Mouse (Mus musculus) skeletal muscle tissue, adult 2 months (tissue): ENCODE measurements around the gene Pdp2.

Experiments
- DNase-seq: peaks from one replicate; pipeline ENCODE4 v3.0.0-alpha.2; 2012; ENCODE audit warnings: low read depth, low spot score

The Pdp2 gene

DNA sequence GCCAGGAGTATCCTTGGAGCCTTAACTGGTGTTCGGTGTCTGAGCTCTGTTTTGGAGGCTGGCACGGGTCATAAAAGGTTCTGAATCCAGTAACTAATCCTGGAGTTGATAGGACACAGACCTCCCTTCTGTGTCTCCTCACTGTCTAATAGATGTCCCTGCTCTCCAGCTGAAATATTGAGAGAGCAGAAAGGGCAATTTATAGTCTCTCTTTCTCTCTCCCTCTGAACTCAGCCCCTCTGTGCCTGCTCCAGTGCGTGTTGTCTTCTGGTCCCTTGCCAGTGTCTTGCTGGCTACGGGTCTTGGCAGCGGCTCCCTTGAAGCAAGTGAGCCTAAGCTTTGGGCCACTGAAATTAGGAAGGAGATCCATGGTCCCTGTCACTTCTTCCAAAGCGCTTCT lies 6.4 kb downstream of the Pdp2 start:
- peak; percentile 40 for DNase-seq

DNA sequence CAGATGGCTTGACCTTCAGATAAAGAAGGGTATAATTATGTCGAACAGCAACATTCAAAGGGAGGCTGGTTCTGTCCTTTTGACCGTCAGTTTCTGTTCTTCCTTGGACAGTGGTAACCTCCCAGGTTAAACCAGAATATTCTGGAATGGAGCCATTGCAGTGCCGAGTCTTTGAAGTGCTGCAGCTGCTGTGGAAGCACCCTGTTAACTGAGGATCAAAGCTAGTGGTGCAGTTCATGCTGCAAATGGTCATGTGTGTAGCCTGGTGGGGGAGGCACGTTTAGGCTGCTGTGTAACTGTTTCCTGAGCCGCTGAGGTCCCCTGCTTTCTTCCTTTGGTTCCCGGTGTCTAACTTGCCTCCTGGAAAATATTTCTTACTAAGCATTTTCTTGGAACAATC lies 7.2 kb downstream of the Pdp2 start:
- no peak for DNase-seq

DNA sequence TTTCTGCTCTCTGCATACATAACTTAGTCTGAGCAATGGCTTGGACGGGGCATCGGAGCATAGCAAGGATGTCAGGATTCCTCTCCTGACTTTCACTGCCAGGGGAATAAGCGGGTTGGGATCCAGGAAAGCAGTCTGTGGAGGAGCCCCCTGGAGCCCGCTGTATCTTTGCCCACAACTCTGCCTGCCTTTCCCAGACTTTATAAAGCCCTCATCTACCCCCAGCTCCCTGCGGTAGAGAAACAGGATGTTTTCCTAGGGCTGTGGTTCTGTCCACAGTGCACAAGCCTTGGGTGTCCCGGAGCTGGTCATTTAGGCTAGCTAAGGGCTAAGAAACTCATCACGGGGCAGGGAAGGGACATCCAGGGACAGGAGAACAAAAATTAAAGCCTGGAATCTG lies 10.1 kb downstream of the Pdp2 start:
- no peak for DNase-seq

DNA sequence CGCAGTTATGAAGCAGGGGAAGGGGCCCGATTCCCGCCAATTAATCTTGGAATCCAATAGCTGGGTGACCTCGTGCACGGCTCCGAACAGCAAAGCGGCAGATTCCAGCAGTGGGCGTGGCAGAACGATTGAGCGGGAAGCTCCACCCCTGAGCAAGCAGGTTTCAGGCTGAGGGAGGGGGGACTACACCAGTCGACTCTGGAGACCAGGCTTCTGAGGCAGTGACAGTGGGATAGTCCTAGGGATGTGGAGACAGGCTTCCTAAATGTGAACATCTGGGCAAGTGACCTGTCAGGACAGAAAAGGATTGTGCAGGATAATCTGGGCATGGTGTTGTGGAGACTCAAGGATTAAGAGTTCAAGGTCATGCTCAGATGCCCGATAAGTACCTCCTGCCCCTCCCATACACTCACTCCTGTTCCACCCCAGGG lies 10.7 kb downstream of the Pdp2 start:
- no peak for DNase-seq

DNA sequence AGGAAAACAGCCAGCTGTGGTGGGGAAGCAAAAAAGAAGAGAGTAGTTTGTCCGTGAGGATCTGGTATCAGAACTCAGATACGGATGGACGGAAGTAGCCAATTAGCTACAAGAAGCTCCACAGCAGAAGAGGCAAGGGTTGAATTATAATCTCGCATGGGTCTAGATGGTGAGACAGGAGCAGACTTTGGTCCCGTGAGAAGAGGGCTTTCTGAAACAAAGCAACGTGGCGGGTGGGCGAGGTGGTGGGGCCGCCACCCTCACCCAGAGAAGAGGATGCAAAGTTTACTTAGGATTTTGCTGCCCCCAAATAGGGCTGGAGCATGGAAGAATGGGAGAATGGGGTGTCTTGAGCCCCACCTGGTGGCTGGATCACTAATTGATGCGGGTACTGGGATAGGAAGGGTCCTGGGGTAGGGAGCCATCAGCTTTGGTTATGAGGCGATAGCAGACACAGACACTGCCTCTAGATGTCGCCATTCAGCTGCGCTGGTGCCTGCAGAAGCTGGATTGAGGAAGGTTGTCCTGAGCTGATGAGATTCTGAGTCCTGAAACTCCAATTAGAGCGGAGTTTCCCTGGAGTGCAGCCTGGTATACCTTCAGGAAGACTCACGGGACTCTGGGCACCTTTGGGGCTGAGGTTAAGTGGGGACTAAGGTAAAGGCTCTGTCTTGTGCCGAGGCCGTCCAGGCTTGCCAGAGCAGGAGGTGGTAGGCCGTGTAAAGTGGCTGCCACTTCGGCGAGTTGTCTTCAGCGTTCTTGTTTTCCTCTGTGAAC lies 11.4 kb downstream of the Pdp2 start:
- peak; percentile 76 for DNase-seq

DNA sequence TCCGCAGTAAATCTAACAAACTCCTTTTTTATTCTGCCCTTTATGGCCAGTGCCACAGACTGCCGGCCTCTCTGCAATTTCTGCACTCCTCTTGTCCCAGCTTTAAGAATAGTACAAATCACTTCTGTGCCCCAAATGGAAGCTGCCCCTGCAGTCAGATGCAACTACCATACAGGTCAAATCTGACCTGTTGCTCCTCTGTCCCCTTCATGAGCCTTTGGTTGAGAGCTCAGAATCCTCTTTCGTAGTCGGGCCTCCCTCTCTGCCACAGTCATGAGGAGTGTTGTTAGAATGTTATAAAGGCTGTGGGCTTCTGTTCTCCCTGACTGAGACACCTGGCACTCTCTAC lies 12.0 kb downstream of the Pdp2 start:
- DNase-seq, result no peak

DNA sequence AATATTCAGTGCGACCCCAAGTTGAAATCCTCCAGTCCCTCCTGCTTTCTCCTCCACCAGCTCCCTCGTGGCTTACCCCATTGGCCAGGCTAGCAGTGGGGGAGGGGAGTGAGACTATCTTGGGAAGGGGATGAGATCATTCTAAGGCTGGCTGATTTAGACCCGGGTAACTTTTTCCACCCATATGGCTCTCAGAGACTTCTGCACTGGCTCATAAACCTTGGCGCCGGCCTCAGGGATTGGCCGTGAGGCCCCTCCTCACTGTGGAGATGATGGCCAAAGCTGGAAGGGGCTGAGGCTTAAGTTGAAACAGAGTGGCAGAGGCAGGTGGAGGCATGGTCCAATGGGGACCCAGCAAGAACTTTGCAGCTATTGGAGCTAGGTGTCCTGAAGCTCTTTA lies 15.1 kb downstream of the Pdp2 start:
- no peak for DNase-seq

DNA sequence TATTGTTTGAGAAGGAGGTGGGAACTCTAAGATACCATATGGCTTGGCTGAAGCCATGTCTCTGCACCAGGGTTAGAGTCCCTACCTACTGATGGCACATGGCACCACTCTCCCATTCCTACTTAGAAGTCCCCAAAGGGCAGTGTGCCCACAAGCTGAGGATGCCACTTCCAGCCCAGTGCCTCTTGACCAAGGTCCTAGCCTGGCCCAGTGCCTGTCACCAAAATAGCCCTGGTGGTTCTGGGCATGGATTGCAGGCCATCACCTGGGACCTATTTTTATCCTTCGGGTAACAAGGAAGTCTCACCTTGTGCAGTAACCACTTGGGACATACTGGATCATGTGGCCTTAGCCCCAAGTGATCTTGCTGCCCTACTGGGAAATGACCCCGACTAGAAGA lies 16.7 kb downstream of the Pdp2 start:
- peak; percentile 88 for DNase-seq

DNA sequence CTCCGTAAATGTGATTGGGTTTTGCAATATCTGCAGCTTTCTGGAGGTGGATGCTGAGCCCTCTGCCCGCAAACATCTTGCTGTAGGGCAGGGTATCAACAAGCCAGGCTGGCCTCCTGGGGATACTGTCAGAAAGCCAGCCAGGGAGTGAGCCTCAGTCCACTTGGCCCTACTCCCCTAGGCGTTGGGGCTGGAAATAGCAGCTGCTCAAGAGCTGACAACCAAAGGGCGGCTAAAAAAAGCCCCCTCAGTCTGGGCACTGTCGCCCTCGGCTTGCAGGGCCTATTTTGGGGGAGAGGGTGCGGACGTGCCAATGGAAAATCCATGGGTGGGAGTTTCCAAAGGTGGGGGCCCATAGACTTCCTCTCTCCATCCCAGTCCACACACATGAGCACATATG lies 18.0 kb downstream of the Pdp2 start:
- DNase-seq, result peak; percentile 77

DNA sequence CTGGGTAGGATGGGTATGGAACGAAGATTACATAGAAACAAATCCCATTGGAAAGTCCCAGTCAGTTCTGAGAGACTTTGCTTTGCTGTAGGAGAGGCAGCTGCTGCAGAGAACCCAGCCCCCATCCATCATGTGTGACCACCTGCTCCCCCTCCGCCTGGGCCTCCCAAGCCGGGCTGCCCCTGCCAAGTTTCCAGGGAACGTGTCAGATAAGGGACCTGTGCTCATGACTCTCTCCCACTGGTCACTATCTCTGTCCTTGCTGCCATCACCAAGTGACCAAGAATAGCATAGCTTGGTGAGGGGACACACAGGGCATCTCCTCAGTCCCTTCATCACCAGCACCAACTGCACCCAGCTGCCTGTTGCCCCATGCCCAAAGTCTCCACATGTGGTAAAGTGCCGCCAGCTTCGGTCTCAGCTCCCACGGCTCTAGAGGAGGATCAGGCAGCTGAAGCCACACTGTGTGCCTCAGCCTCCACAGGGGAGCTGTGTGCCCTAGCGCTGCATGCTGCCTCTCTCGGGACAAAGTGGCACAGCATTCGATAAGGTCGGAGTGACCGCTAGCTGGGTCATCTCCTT lies 19.0 kb downstream of the Pdp2 start:
- no peak for DNase-seq

DNA sequence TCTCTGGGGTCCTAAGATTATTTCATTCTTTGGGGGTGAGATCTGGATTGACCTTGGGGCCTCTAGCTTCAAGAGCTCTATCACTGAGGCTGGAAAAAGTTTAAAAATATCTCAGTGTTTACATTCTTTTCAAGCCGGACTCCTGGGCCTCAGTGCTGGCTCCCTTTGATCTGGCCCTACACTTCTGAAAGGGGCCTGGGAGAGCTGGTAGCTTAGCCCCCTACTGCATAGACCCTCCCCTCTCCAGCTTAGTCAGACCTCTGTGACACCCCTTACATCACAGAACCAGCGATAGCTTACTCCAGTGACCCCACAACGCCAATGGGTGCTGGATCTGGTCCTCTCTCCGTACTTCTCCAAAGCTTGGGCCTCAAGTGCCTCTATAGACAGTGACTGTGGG lies 20.4 kb downstream of the Pdp2 start:
- DNase-seq, result no peak

DNA sequence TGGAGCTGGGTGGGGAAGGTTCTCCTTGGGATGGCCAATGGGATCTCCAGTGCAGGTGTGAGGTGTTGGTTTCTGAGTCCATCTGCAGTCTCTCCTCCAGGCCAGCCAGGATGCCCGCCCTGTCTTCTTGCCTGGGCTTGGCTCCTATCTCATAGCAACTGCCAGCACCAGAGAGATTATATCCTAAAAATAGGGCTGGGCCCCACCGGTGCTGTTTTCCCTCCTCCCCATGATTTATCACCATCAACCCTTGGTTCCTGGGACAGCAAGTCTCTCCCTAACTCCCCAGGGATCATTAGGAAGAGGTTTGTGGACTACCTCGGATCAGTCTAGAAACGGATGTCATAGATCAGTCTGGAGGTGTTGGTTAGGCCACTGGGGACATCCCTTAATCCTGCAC lies 21.9 kb downstream of the Pdp2 start:
- DNase-seq, result peak; percentile 47

DNA sequence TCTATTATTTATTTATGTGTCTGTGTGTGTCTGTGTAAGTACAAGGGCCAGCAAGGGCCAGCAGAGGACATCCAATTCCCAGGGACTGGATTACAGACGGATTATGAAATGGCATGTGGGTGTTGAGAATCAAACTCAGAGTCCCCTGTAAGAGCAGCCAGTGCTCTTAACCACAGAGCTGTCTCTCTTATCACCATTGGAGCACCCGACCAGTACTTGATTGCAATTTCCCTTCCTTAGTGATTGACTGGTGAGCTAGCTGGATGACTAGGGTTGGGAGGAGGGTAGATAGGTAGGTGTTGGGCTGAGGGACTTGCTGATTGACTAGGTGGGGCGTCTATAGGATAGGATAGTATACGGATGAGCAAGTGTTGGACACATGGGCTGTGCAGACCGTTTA lies 29.5 kb downstream of the Pdp2 start:
- DNase-seq, result no peak

DNA sequence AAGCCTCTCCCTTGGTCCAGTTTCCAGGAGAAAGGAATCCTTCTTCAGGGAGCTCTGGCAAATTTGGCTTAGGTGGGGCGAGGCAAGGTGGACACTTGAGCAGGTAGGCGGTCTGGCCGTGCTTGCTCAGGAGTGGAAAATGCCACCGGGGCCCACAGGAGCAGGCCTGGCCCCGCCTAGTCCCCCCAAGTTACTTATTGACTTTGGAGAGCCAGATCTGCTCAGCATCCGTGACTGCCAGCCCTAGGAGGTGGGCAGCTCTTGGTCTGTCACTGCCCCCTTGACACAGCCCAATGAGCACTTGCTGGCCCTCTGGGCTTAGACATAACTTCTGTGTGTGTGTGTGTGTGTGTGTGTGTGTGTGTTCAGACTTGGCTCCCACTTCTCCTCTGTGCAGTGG lies 32.9 kb downstream of the Pdp2 start, which contains the start of gene Cdh16:
Gene Cdh16 (minus strand): TSS at position 236 of the 400 bp plus-strand sequence.
- DNase-seq, result no peak

DNA sequence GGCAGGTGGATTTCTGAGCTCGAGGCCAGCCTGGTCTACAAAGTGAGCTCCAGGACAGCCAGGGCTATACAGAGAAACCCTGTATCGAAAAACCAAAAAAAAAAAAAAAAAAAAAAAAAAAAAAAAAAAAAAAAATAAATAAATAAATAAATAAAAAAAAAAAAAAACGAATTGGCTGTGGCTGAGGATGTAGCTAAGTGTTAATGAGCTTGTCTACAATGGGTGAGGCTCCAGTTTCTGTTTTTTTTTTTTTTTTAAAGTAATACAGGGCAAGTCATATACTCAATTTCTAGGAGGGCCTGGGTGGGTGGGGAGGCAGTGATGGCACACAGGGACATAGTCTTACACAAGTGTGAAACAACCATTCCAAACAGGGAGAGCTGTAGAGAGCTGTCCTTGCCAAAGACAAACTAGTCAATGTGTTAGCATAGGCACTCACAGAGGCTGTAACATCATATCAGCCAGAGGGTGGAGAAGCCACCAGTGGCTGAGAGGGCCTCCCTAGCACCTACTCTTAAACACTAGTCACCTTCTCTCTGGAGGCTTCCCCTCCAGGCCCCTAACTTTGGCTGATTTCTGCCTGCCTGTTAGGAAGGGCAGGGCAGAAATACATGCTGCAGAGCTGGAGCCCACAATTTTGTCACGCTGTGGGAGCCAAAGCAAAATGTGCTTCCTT lies 36.0 kb downstream of the Pdp2 start:
- no peak for DNase-seq

DNA sequence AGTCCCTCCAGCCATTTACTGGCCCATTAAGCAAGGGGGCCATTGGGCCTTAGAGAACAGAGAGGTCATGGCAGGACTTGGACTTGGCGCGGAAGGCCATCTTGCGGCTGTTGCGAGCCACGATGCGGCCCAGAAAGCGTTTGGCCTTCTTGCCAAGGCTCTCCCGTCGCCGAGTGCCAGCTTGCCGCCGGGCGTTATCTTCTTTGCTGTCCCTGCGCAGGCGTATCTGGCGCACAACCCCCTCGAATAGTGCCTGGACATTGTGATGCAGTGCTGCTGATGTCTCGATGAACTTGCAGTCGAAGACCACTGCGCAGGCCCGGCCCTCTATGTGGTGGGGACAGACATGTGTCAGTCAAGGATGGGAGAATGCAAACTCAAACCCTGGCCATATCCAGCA lies 37.2 kb downstream of the Pdp2 start:
- no peak for DNase-seq

DNA sequence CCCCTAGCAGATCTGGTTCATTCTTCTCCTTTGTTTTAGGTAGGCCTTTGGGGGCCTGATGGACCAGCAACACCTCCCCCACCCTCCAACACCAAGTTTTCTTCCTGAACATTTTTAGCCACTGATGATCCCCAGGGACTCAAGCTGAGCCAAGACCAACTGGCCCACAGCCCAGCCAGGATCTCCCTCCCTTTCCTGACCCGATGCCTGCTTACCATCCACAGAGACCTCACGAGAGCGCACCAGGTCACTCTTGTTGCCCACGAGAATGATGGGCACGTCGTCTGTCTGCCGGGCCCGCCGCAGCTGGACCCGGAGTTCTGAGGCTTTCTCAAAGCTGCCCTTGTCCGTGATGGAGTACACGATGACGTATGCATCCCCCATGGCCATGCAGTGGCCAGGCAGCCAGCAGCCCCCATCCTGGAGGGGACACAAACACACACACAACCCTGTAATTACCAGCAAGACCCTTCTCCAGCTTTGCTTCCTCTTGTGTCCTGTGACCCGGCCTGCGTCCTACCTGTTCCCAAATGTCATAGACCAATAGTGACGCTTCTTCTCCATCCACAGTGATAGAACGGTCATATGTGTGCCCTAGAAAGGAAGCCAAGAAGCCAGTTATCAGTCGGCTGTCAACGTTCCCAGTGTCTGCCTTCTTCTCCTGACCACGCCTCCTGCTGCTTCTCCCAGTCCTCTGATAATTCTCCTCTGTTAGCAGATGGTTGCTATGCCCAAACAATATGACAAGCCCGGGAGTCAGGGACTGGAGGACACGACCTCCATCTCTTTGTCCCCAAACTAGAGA lies 38.3 kb downstream of the Pdp2 start:
- peak; percentile 51 for DNase-seq

DNA sequence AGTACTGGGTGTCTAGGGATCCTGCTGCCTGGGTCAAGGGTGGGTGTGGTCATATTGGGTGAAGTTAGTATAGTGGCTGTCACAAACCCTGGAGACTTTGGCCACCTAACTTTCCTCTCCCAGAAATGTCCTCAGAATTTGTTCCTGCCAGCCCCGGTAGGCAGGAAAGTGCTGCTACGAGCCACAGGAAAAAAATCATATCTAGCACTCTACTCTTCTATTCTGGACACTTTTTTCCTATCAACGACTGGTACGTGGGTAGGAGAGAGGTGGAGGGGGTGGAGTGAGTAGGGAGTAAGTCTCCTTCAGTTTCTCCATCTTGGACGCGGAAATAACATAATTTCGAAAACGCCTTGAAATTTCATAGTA lies 38.8 kb downstream of the Pdp2 start:
- DNase-seq, result no peak

DNA sequence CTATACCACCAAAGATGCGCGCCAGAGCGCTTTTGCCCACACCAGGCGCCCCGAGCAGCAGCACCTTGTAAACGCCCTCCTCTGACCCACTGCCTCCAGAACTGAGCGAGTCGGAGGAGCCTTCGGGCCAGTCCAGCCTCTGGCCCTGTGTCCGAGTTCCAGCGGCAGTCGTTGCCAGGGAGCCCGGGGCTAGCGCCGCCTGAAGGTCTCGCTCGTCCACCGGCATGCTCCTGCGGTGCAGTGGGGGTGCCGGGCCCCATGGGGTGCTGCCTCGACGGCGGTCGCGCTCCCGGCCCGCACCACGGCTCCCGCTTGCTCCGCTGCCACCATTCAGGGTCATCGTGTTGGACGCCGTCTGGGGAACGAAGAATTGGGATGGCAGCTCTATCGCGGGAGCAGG lies 39.3 kb downstream of the Pdp2 start:
- DNase-seq, result no peak

DNA sequence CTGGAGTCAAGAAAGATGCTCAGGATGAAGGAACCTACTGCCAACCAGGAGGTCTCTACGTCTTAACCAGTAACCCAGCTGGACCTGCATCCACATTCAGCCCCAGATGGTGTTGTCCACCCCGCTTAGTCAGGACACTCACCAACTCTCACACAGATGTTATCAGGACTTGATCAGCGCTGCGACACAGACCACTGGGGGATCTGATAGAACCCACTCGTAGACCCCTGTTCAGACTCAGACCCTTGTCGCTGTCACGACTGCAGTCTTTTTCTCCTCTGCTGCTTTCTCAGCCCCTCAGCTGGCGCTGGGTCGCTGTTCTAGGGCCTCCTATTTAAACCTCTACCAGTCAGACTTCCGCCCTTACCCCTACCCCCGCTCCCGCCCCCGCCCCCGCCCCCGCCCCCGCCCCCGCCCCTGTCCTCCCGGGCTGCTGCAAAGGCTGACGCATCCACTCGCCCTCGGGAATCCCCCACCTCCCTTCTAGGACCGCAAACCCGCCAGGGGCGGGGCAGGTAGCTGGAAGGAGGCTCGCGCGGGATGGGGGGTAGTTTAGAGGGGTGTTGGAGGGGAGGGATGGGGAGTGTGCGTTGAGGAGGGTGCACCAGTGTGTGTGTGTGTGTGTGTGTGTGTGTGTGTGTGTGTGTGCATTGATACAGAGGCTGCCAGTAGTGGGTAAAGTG lies 39.9 kb downstream of the Pdp2 start, which contains the start of gene Rrad:
Gene Rrad (minus strand): TSS at position 347 of the 683 bp plus-strand sequence.
- no peak for DNase-seq

DNA sequence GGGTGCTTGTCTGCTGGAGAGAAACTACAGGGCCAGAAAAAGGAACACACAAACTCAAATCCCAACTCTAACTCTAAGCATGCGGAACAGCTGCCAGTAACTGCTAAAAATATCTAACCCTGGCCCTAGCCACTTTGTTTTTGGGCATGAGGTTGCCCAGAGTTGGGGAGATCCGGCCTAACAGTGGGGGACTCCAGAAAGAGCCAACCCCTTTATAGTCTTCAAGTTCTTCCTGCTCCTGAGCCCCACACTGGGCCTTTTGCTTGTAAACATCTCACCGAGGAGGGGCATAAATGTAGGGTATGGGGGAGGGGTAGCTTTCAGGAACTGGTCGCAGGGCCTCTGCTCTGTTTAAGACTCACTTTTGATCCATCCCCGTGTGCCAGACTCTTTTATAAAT lies 40.7 kb downstream of the Pdp2 start:
- DNase-seq, result no peak

DNA sequence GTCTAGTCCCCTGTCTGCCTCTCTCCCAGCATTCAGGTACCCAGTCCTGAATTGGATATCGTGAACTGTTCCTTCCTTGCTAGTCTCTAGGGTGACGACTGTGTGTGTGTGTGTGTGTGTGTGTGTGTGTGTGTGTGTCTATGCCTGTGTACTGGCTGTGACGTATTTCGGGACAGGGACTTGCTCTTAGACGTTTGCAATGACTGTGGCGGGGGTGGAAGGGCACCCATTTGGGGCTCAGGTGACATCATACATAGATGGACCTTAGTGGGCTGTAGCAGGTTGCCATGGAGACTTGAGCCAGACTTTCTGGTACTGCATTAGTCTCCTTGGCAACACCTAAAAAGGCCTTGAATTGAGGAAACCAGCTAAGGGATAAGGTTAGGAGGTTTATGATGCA lies 41.2 kb downstream of the Pdp2 start:
- DNase-seq, result no peak
